Mouse (Mus musculus) heart, postnatal 0 days (tissue): ENCODE data around the gene Nf2. TPM values are rescaled to one million over a fixed set of nuclear protein-coding genes. Genes with fewer than 3 reads are reported as not detected.

Source experiments
- ATAC-seq: fragments of 200-750 bp; cut with Nextera tagmentation; 2 replicates; pipeline ENCODE4 v1.8.0; 2017; ENCODE audit warnings: low read depth, moderate number of reproducible peaks, moderate library complexity; ENCODE audit not compliant: insufficient read depth
- DNase-seq: peaks from one replicate; pipeline ENCODE4 v3.0.0-alpha.2; 2016; ENCODE audit warnings: low spot score
- H3K27ac ChIP-seq: fragments of 300-500 bp; sonication (generic); 2 replicates; pipeline ENCODE4 v1.5.1; 2014; ENCODE audit warnings: low read depth, mild to moderate bottlenecking
- H3K27me3 ChIP-seq: fragments of 300-500 bp; sonication (generic); 2 replicates; pipeline ENCODE4 v1.6.1; 2014; ENCODE audit warnings: low read length, mixed read lengths; ENCODE audit not compliant: control insufficient read depth, insufficient read depth
- H3K36me3 ChIP-seq: fragments of 300-500 bp; sonication (generic); replicated peaks from 2 replicates; pipeline ENCODE4 v1.6.1; 2014; ENCODE audit warnings: low read length, mixed read lengths; ENCODE audit not compliant: control insufficient read depth, insufficient read depth
- H3K4me1 ChIP-seq: fragments of 300-500 bp; sonication (generic); 2 replicates; pipeline ENCODE4 v1.6.1; 2014; ENCODE audit warnings: antibody characterized with exemption; ENCODE audit not compliant: control insufficient read depth, insufficient read depth
- H3K4me2 ChIP-seq: fragments of 300-500 bp; sonication (generic); 2 replicates; pipeline ENCODE4 v1.6.1; 2014; ENCODE audit warnings: low read depth, mild to moderate bottlenecking, low read length, moderate library complexity
- H3K4me3 ChIP-seq: fragments of 300-500 bp; sonication (generic); 2 replicates; pipeline ENCODE4 v1.5.1; 2014; ENCODE audit warnings: low read depth, low read length
- H3K9ac ChIP-seq: fragments of 300-500 bp; sonication (generic); replicated peaks from 2 replicates; pipeline ENCODE4 v1.6.1; 2014; ENCODE audit warnings: low read depth, low read length, mixed read lengths
- H3K9me3 ChIP-seq: fragments of 300-500 bp; sonication (generic); replicated peaks from 2 replicates; pipeline ENCODE4 v1.6.1; 2016; ENCODE audit warnings: low read length; ENCODE audit not compliant: control insufficient read depth
- CTCF ChIP-seq: IDR thresholded peaks from 2 replicates; pipeline ENCODE4 v1.5.1; 2016; ENCODE audit warnings: antibody characterized with exemption, control low read depth, low read depth
- EP300 ChIP-seq: IDR thresholded peaks from 2 replicates; pipeline ENCODE4 v1.6.1; 2016; ENCODE audit warnings: antibody characterized with exemption, low read depth
- WGBS: fragments of 180-500 bp; shearing (Covaris S2); extraction: QIAGEN DNeasy Blood & Tissue Kit; methylation state at CpG from one replicate; pipeline ENCODE4 v1.1.7; 2014; 5-methylcytosine and 5-hydroxymethylcytosine counted together
- polyA plus RNA-seq: library from polyadenylated mRNA; unstranded; fragments of >200 nt; fragmentation: Nextera tagmentation; extraction: Ambion mirVana; gene quantifications from 2 replicates; pipeline ENCODE4 v1.2.1, GENCODE M21; 2015
- total RNA-seq: library from RNA; depleted of rRNA; stranded (reverse); fragments of >200 nt; gene quantifications from 2 replicates; pipeline ENCODE4 v1.2.3, GENCODE M21; 2014; ENCODE audit warnings: low replicate concordance

The Nf2 gene
- total and polyA plus RNA-seq, 2 experiments from 2014 or later, result 36.7 to 56.3 TPM

DNA sequence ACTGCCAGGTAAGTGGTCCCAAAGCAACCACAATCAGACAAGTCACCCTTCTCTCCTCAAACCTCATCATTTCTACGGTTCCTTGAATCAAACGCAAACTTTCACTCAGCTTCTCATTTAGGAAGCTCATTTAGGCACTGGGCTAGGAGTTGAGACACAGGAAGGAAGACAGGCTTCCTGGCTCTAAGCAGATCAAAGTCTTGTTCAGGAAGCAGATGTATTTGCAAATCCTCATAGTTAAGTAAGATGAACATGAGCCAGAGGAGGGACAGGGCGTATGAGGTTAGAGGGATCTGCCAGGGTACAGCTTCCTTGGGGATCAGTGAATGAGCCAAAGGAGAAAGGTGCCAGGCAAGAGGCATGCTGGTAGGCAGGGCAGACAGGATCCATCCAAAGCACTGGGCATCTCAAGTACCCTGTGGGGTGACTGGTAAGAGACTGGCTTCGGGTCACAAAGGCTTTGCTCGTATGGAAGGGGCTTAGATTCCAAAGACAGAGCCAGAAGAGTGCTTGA, 64.7 kb downstream of the Nf2 start:
- Histone ChIP-seq H3K27ac (no peak overlapping the region), H3K4me2 (no peak overlapping the region), H3K27me3 (no peaks in the 10 kb centered on the region), H3K4me3 (no peak overlapping the region), H3K36me3 (peaks cover 88% of the 10 kb centered on the region), H3K4me1 (no peaks in the 10 kb centered on the region), H3K9ac (no peak overlapping the region), H3K9me3 (no peaks in the 10 kb centered on the region)
- TF ChIP-seq CTCF (no peak), EP300 (no peak)
- DNase-seq (no peak), ATAC-seq (no peak)
- WGBS, result 67% methylated on average over 5 of the region's 5 CpGs

DNA sequence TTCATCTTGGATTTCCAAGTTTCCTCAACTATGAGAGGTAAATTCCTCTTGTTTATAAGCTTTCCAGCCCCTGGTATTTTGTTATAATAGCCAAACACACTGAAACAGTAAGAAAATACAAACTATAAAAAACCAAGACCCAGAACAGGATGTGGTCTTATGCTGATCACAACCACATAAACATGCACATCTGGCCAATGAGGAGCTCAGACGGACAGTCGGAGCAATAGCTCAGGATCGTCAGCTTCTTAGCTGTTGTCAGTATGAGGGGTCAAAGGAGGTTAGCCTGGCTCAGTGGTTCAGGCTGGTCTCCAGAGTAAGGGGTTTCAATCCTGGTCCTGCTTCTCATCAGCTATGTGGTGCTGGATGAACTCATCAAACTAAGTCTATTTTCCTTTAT, 66.2 kb downstream of the Nf2 start:
- DNase-seq (no peak), ATAC-seq (no peak)
- Histone ChIP-seq H3K27me3 (no peaks in the 10 kb centered on the region), H3K27ac (no peak overlapping the region), H3K9ac (no peak overlapping the region), H3K9me3 (no peaks in the 10 kb centered on the region), H3K36me3 (peaks cover 87% of the 10 kb centered on the region), H3K4me3 (no peak overlapping the region), H3K4me1 (no peaks in the 10 kb centered on the region), H3K4me2 (no peak overlapping the region)
- TF ChIP-seq CTCF, result no peak
- TF ChIP-seq EP300, result no peak
- 86% methylated on average over 3 of the region's 3 CpGs for WGBS

DNA sequence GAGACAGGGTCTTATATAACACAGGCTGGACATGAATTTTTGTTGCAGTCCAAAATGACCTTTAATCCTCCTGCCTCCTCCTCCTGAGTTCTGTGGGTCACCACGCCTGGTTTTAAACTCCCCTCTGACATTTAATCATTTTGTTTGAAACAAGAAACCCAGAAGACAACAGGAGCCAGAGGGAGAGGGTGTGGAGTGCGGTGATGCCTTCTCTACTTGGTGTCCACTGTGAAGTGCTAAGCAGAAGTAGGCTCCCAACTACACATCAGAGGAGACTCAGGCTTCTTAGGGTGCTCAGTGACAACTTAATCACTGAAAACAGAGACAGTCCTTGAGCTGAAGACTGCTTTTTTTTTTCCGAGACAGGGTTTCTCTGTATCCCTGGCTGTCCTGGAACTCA, 68.4 kb downstream of the Nf2 start:
- no peak overlapping the region for H3K4me3 ChIP-seq
- H3K4me2 ChIP-seq, result no peak overlapping the region
- H3K27me3 ChIP-seq, result no peaks in the 10 kb centered on the region
- no peaks in the 10 kb centered on the region for H3K9me3 ChIP-seq
- H3K27ac ChIP-seq, result no peak overlapping the region
- ATAC-seq (no peak), DNase-seq (no peak)
- no peak overlapping the region for H3K9ac ChIP-seq
- peaks cover 85% of the 10 kb centered on the region for H3K36me3 ChIP-seq
- 91% methylated on average over 3 of the region's 3 CpGs for WGBS
- no peaks in the 10 kb centered on the region for H3K4me1 ChIP-seq
- TF ChIP-seq CTCF (no peak), EP300 (no peak)

DNA sequence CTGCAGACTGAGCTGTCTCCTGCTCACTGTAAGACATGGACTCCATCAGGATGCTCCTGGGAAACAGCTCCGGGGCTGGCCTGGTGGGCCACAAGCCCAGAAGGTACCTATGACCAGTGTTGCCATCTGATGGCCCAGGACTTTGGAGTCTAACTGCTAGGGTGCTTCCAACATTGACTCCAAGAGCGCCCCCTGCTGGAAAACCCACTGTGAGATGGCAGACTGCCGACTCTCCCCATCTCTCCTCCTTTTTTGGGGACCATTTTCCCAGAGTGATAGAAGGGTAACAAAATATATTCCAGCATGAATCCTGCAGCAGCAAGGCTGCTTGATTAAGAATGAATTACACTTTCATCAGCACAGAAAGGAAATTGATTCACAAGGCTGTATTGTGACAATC, 76.4 kb downstream of the Nf2 start:
- no peak overlapping the region for H3K4me3 ChIP-seq
- peak; percentile 47; the same call in 1 of the 2 replicates for TF ChIP-seq CTCF
- TF ChIP-seq EP300, result no peak
- no peaks in the 10 kb centered on the region for H3K9me3 ChIP-seq
- no peak overlapping the region for H3K9ac ChIP-seq
- H3K4me2 ChIP-seq, result no peak overlapping the region
- 30% methylated on average over 3 of the region's 3 CpGs for WGBS
- H3K27ac ChIP-seq, result no peak overlapping the region
- peaks cover 32% of the 10 kb centered on the region for H3K36me3 ChIP-seq
- H3K4me1 ChIP-seq, result no peaks in the 10 kb centered on the region
- ATAC-seq, result no peak
- DNase-seq, result peak; percentile 20
- H3K27me3 ChIP-seq, result no peaks in the 10 kb centered on the region

DNA sequence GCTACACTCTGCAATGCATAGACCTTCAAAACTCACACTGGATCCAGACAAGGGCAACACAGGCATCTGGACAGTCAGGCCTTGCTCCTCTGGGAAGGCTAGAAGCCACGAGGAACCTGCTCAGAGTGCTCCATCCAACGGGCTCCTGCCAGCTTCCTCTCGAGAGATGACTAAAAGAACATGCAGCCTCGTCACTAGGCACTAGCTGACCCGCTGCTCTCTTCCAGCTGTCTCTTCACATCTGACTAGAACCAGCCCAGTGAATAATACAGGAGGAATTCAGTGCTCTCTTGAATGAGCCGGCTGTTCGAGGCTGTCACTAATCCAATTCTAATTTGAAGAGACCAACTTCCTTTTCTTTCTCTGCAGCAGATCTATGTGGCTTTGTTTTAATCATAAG, 77.6 kb downstream of the Nf2 start:
- Histone ChIP-seq H3K36me3 (peaks cover 27% of the 10 kb centered on the region), H3K9ac (no peak overlapping the region), H3K4me2 (no peak overlapping the region), H3K27ac (no peak overlapping the region), H3K4me3 (no peak overlapping the region), H3K9me3 (no peaks in the 10 kb centered on the region), H3K27me3 (no peaks in the 10 kb centered on the region), H3K4me1 (no peaks in the 10 kb centered on the region)
- no peak for ATAC-seq
- 72% methylated on average over 7 of the region's 7 CpGs for WGBS
- DNase-seq, result no peak
- no peak for TF ChIP-seq EP300

DNA sequence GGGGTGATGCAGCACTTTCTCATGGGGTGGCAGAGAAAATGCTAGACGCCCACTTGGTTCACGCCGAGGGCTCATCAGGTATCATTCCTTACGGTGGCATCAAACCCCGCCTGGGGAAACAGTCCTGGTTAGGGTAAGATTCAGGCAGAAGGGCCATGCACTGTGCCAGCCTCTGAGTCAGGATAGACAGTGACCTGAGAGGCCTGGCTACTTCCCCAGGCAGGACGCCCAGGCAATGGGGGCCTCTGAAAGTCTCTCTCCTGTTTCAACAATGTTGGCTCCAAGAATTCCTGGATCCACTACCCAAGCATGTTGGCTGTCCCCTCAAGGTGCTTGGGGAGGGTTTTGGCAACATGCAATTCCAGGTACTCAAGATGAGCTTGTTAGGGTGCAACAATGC, 79.5 kb downstream of the Nf2 start:
- TF ChIP-seq CTCF, result no peak
- TF ChIP-seq EP300, result no peak
- Histone ChIP-seq H3K4me2 (no peak overlapping the region), H3K27me3 (no peaks in the 10 kb centered on the region), H3K4me3 (no peak overlapping the region), H3K27ac (no peak overlapping the region), H3K9ac (no peak overlapping the region), H3K36me3 (peaks cover 24% of the 10 kb centered on the region), H3K9me3 (no peaks in the 10 kb centered on the region), H3K4me1 (no peaks in the 10 kb centered on the region)
- WGBS, result 94% methylated on average over 6 of the region's 6 CpGs
- ATAC-seq (no peak), DNase-seq (no peak)
